Mouse (Mus musculus) Muller cell, postnatal 12 days (primary cell): ENCODE data around the gene Pes1.
"Not testable (repeated sequence)": the region's sequence is repeated elsewhere in the genome, so short reads cannot be mapped to it uniquely, and the experiment has no call there.

Source experiments
- DNase-seq: peaks from one replicate; pipeline ENCODE4 v3.0.0-alpha.2; 2015; ENCODE audit errors: inconsistent ontology term

The Pes1 gene

DNA sequence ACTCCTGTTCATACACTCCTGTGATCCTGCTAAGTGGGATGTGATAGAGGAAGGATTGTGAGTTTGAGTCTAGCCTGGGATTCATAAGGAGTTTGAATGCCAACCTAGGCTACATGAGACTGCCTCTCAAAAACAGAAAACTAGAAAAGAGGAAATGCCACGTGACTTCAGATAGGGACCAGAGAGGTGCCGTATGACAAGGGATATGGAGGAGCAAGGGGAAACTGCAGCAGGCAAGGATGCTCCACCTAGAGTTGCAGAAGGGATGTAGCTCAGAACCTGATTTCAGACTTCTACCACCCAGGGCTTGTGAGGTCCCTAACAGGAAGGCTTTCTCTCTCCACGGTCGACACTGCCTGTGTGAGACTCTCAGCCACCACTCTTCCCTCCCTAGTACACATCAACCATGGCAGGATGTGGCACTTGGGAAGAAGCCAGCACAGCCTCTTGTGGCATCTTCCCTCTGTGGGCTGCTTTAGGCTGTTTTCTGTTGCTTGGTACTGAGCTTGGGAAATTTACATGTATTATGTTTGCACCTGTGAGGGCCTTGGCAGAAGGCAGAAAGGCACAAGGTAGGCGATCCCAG lies 41.5 kb downstream of the Pes1 start:
- no peak for DNase-seq

- DNase-seq: no peak
Observed at GRCm38 (mm10) chr11:4006462-4006861, 42.7 kb downstream of the Pes1 start.

DNA sequence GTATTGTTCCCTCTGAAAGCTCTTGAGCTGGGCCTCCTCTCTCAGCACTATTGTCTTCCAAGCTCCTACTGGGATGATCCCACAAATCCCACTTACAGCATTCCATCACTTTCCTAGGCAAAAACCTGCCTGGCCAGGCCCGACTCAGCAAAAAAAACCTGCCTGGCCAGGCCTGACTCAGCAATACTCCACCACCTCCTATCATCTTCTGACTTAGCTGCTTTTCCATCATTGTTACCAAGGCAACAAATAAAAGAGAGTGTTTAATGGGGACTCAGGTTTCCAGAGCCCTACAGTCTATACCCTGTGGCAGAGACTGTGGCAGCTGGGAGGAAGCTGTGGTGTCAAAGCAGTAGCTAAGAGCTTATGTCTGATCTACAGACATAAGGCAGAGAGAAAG lies 48.8 kb downstream of the Pes1 start:
- DNase-seq: no peak

DNA sequence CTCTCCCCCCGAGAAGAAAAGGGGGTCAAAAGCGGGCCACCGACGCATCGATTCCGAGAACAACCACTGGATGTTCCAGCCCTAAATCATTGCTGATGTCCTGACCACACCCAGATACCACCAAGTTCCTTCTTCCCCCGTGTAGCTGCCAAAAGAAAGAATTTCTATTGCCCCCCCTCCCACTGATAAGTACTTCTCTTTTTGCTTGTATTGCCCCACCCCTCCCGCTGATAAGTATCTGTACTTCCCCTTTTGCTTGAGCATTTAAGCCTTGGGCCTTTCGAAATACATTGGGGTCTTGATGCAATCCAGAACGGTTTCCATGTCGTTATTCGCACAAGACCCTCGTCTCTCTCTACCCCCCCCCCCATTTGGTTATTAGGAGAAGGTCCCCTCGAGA lies 52.0 kb downstream of the Pes1 start:
- not testable (repeated sequence) for DNase-seq

DNA sequence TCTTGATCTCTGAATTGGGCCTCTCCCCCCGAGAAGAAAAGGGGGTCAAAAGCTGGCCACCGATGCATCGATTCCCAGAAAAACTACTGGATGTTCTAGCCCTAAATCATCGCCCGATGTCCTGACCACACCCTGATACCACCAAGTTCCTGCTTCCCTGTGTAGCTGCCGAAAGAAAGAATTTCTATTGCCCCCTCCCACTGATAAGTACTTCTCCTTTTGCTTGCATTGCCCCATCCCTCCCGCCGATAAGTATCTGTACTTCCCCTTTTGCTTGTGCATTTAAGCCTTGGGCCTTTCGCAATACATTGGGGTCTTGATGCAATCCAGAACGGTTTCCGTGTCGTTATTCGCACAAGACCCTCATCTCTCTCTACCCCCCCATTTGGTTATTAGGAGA lies 58.3 kb downstream of the Pes1 start:
- DNase-seq: not testable (repeated sequence)

DNA sequence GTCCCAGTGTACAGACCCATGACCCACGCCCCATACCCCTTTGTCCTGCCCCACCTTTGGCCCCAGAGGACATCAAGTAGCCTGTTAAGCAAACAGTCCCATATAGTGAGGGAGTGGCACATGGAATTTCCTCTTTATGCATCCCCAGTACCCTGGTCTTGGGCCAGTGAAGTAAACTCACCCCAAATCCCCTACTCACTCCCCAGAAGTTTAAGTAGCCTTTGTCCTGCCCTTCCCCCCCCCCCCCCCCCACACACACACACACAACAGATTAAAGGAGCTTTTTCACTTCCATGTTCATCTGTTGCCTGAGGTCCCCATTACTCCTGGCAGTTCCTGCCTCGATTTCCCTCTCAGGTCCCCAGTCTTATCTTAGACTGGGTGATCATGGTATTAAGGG lies 59.5 kb downstream of the Pes1 start:
- DNase-seq: no peak

- DNase-seq: no peak
Observed at GRCm38 (mm10) chr11:4027066-4027465, 63.3 kb downstream of the Pes1 start.

GRCm38 (mm10) chr11:4027561-4028334 lies 64.0 kb downstream of the Pes1 start:
- DNase-seq: no peak

DNA sequence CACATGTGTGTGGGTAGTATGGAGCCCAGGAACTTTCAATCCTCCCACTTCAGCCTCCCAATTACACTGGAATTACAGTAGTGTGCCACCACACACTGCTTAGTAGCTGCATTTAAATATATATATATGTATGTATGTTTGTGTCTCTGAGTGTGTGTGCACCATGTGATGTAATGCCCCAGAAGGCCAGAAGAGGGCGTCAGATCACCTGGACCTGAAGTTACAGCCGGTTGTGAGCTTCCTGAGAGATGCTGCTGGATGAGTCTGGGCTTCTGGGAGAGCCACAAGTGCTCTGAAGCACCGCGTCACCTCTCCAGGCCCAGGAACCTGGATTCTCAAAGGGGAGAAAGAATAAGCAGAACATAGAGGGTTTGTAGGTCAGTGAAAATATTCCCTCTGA lies 65.6 kb downstream of the Pes1 start:
- DNase-seq: no peak
